Mouse (Mus musculus) hindbrain, embryonic 14.5 days (tissue): ENCODE results near the gene Nabp2. TPM values are rescaled to one million over a fixed set of nuclear protein-coding genes. Genes with fewer than 3 reads are reported as not detected.

Experiments used
- ATAC-seq: fragments of 200-750 bp; cut with Nextera tagmentation; 2 replicates; pipeline ENCODE4 v1.8.0; 2017; ENCODE audit warnings: moderate number of reproducible peaks, mild to moderate bottlenecking, moderate TSS enrichment, moderate library complexity; ENCODE audit not compliant: low FRiP score
- DNase-seq: peaks from one replicate; pipeline ENCODE4 v3.0.0-alpha.2; 2015; ENCODE audit warnings: low spot score
- H3K27ac ChIP-seq: fragments of 300-500 bp; sonication (generic); 2 replicates; pipeline ENCODE4 v1.5.1; 2014; ENCODE audit warnings: mild to moderate bottlenecking, moderate library complexity
- H3K27me3 ChIP-seq: fragments of 300-500 bp; sonication (generic); 2 replicates; pipeline ENCODE4 v1.6.1; 2014; ENCODE audit warnings: mild to moderate bottlenecking, low read length, mixed read lengths; ENCODE audit not compliant: control insufficient read depth, insufficient read depth
- H3K36me3 ChIP-seq: fragments of 300-500 bp; sonication (generic); replicated peaks from 2 replicates; pipeline ENCODE4 v1.6.1; 2014; ENCODE audit not compliant: control insufficient read depth, insufficient read depth
- H3K4me1 ChIP-seq: fragments of 300-500 bp; sonication (generic); replicated peaks from 2 replicates; pipeline ENCODE4 v1.6.1; 2014; ENCODE audit warnings: antibody characterized with exemption, low read length, mixed read lengths; ENCODE audit not compliant: control insufficient read depth, insufficient read depth
- H3K4me2 ChIP-seq: fragments of 300-500 bp; sonication (generic); replicated peaks from 2 replicates; pipeline ENCODE4 v1.6.1; 2014; ENCODE audit warnings: mild to moderate bottlenecking, moderate library complexity
- H3K4me3 ChIP-seq: fragments of 300-500 bp; sonication (generic); replicated peaks from 2 replicates; pipeline ENCODE4 v1.5.1; 2014; ENCODE audit warnings: mild to moderate bottlenecking, low read length
- H3K9ac ChIP-seq: fragments of 300-500 bp; sonication (generic); 2 replicates; pipeline ENCODE4 v1.6.1; 2014
- H3K9me3 ChIP-seq: fragments of 300-500 bp; sonication (generic); 2 replicates; pipeline ENCODE4 v1.6.1; 2016; ENCODE audit warnings: low read length; ENCODE audit not compliant: control insufficient read depth
- WGBS: fragments of 180-500 bp; shearing (Covaris S2); extraction: QIAGEN DNeasy Blood & Tissue Kit; methylation state at CpG from one replicate; pipeline ENCODE4 v1.1.7; 2014; 5-methylcytosine and 5-hydroxymethylcytosine counted together
- polyA plus RNA-seq: library from polyadenylated mRNA; unstranded; fragments of >200 nt; fragmentation: Nextera tagmentation; extraction: Ambion mirVana; gene quantifications from 2 replicates; pipeline ENCODE4 v1.2.1, GENCODE M21; 2014

The Nabp2 gene
- polyA plus RNA-seq, 1 experiment from 2014 or later: 134 TPM

DNA sequence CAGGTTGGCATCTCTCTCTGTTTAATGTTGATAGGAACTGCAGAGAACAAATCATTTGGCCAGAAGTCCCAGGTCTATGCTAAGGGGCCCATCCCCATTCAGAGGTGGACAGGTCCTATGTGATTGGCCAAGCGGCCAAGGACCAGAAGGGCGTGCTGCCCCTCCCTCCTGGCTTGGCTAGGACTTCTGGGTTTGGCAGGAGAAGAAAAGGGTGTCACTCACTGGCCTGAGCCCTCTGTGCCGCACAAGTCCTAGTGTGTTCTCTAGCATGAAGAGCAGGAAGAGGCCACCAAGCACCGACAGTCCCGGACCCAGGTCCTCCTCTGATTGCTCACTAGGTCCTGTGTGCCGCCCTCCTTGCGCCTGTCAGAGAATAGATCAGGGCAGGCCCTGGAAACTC lies 13.8 kb downstream of the Nabp2 start:
- peaks cover 23% of the 10 kb centered on the region for H3K36me3 ChIP-seq
- WGBS: 60% methylated on average over 7 of the region's 7 CpGs
- H3K27ac ChIP-seq: no peak overlapping the region
- 0 out of 2 replicates have a peak, but pooled peaks cover 2% of the 10 kb centered on the region for H3K4me1 ChIP-seq
- no peaks in the 10 kb centered on the region for H3K27me3 ChIP-seq
- DNase-seq (no peak), ATAC-seq (no peak)
- no peaks in the 10 kb centered on the region for H3K9me3 ChIP-seq
- H3K9ac ChIP-seq: no peak overlapping the region
- no peak overlapping the region for H3K4me2 ChIP-seq
- no peak overlapping the region for H3K4me3 ChIP-seq

DNA sequence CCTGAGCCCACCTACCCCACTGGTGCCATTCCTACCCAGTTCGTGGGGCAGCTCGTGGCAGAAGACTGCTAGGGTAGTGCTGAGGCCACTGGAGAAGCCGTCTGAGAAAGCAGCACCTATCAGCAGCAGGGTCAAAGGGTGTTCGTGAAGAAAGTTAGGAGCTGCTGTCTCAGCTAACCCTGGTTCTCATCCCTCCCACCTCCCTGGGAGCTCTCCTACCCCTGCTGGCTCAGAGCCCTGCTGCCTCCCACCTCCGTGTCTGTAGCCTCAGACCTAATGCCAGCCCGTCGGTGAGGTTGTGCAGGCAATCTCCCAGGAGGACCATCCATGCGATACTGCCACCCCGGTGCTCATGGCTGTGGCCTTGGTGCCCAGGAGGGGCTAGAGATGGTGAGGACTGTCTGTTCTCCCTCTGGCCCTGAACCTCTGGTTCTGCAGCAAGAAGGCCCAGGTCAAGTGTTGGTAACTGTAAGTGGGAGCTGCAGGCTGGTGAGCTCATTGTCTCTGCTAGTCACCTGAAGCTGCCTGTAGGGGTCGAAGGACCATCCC lies 14.5 kb downstream of the Nabp2 start:
- ATAC-seq (no peak), DNase-seq (no peak)

DNA sequence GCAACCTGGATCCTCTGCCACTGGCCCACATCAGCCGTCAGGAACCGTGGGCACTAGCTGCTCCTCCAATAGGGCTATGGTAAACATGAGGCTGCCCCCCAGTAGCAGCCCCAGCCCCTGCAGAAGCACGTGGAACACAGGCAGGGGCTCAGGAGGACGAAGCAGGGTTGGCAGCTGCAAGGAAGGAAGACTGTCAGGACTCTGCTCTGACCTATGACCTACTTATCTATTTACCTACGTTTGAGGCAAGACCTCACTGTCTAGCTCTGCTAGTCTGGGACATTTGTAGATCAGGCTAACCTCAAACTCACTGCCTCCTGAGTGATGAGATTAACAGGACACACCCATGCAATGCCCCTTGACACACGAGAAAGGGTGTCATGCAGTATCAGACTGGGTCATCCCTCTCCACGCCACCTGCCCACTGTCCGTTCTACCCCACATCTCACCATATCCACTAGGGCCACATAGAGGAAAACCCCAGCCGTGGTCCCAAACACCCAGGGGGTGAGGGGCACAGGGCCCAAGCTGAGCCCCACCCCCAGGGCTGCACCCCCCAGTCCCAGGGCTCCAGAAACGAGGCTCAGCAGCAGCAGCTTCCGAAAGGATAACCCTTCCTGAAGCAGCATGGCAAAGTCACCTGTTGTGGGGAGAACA lies 15.1 kb downstream of the Nabp2 start:
- H3K9me3 ChIP-seq: no peaks in the 10 kb centered on the region
- H3K4me3 ChIP-seq: no peak overlapping the region
- no peak overlapping the region for H3K9ac ChIP-seq
- DNase-seq (no peak), ATAC-seq (no peak)
- peaks cover 36% of the 10 kb centered on the region for H3K36me3 ChIP-seq
- H3K27ac ChIP-seq: no peak overlapping the region
- 0 out of 2 replicates have a peak, but pooled peaks cover 2% of the 10 kb centered on the region for H3K4me1 ChIP-seq
- H3K4me2 ChIP-seq: no peak overlapping the region
- 67% methylated on average over 11 of the region's 11 CpGs for WGBS
- H3K27me3 ChIP-seq: no peaks in the 10 kb centered on the region

More for the DNA sequence above, 14.5 kb downstream of the Nabp2 start:
- no peaks in the 10 kb centered on the region for H3K27me3 ChIP-seq
- H3K27ac ChIP-seq: no peak overlapping the region
- WGBS: 75% methylated on average over 10 of the region's 10 CpGs
- no peak overlapping the region for H3K4me2 ChIP-seq
- no peak overlapping the region for H3K4me3 ChIP-seq
- 0 out of 2 replicates have a peak, but pooled peaks cover 2% of the 10 kb centered on the region for H3K4me1 ChIP-seq
- H3K9ac ChIP-seq: no peak overlapping the region
- H3K9me3 ChIP-seq: no peaks in the 10 kb centered on the region
- H3K36me3 ChIP-seq: peaks cover 29% of the 10 kb centered on the region

DNA sequence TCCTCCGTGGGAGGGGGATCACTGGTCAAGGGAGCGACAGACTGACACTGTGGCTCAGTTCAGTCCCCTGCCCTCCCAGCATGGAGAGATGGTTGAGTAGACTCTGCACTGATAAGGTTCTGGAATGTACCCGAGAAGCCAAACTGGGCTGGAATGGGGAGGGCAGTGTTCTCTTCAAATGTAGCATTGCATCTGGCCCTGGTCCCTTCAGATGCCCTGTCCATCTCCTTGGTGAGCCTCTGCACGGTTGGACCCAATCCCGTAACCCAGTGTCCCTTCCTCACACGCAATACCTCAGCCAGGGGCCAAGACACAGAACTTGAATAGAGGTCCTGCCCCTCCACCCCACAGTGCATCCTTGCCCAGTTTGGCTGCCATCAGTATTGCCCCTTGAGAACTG lies 19.4 kb downstream of the Nabp2 start:
- WGBS: 79% methylated on average over 6 of the region's 6 CpGs
- Histone ChIP-seq H3K9ac (no peak overlapping the region), H3K4me1 (no peaks in the 10 kb centered on the region), H3K27me3 (no peaks in the 10 kb centered on the region), H3K27ac (no peak overlapping the region), H3K9me3 (no peaks in the 10 kb centered on the region), H3K4me2 (no peak overlapping the region), H3K4me3 (no peak overlapping the region), H3K36me3 (peaks cover 79% of the 10 kb centered on the region)
- ATAC-seq (no peak), DNase-seq (no peak)

DNA sequence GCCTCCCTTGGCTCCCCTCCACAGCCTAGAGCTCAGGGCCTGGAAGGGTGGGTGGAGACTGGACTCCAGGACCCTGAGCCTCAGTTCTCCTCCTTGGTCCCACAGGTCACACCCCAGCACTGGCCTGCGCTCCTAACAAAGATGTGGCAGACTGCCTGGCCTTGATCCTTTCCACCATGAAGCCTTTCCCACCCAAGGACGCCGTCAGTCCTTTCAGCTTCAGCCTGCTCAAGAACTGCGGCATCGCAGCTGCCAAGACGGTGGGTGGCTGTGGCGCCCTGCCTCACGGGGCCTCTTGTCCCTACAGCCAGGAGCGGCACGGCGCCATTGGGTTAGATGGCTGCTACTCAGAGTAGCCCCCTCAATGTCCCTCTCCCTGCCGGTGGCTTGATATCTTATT lies 20.9 kb downstream of the Nabp2 start:
- H3K4me2 ChIP-seq: no peak overlapping the region
- ATAC-seq: no peak
- H3K4me3 ChIP-seq: no peak overlapping the region
- H3K27ac ChIP-seq: no peak overlapping the region
- no peaks in the 10 kb centered on the region for H3K9me3 ChIP-seq
- DNase-seq: no peak
- no peaks in the 10 kb centered on the region for H3K27me3 ChIP-seq
- no peaks in the 10 kb centered on the region for H3K4me1 ChIP-seq
- no peak overlapping the region for H3K9ac ChIP-seq
- H3K36me3 ChIP-seq: peaks cover 88% of the 10 kb centered on the region
- WGBS: 85% methylated on average over 12 of the region's 12 CpGs

DNA sequence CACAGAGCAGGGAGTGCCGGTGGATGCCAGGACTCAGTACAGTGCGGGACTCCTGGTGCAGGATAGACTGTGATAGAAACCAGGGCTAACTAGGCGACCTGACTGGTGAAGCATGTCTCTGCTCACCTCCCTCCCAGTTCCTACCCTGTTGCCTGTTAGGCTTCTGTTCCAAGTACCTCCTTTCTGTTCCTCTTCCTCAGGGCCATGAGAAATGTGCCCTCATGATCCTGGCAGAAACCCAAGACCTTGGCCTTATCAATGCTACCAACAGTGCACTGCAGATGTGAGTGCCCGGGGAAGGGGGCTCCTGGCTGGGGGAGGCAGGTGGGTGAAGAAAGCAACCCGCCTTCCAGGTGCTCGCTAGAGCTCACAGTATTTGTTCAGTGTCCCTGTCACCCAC lies 21.7 kb downstream of the Nabp2 start:
- no peaks in the 10 kb centered on the region for H3K4me1 ChIP-seq
- no peak for ATAC-seq
- WGBS: 83% methylated on average over 6 of the region's 6 CpGs
- no peaks in the 10 kb centered on the region for H3K27me3 ChIP-seq
- peaks cover 95% of the 10 kb centered on the region for H3K36me3 ChIP-seq
- H3K9ac ChIP-seq: no peak overlapping the region
- DNase-seq: no peak
- no peak overlapping the region for H3K4me2 ChIP-seq
- no peaks in the 10 kb centered on the region for H3K9me3 ChIP-seq
- no peak overlapping the region for H3K4me3 ChIP-seq
- H3K27ac ChIP-seq: no peak overlapping the region

DNA sequence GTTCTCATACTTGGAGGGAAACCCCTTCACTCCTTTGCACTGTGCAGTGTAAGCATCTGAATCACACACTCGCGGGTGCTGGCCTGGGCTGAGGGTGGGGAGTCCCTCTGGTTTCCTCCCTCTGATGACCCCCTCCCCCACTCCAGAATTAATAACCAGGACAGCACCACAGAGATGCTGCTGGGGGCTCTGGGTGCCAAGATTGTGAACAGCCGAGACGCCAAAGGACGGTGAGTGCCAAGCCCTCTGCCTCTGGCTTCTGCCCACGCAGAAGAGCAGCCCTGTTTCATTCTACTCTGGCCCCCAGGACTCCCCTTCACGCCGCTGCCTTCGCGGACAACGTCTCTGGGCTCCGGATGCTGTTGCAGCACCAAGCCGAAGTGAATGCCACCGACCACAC lies 22.4 kb downstream of the Nabp2 start:
- Histone ChIP-seq H3K9ac (no peak overlapping the region), H3K27ac (no peak overlapping the region), H3K4me2 (no peak overlapping the region), H3K9me3 (no peaks in the 10 kb centered on the region), H3K4me1 (no peaks in the 10 kb centered on the region), H3K4me3 (no peak overlapping the region), H3K36me3 (peaks cover 100% of the 10 kb centered on the region), H3K27me3 (no peaks in the 10 kb centered on the region)
- WGBS: 90% methylated on average over 14 of the region's 14 CpGs
- DNase-seq: no peak
- no peak for ATAC-seq

DNA sequence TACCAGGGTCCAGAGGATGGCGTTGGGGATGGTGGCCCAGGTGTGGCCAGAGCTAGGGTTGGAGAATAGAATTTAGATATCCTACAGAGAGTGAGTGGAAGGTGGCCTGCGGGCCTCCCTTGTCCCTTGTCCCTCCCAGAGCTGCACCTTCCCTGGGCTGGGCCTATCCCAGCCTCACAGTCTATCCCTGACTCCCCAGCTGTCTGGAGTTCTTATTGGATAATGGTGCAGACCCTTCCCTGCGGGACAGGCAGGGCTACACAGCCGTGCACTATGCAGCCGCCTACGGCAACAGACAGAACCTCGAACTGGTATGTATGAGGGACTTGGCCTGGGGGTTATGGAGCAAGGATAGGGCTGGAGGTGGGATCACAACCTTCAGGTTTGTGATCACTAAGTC lies 25.4 kb downstream of the Nabp2 start:
- Histone ChIP-seq H3K4me3 (no peak overlapping the region), H3K4me1 (no peaks in the 10 kb centered on the region), H3K9me3 (no peaks in the 10 kb centered on the region), H3K9ac (no peak overlapping the region), H3K36me3 (peaks cover 99% of the 10 kb centered on the region), H3K4me2 (no peak overlapping the region), H3K27ac (no peak overlapping the region), H3K27me3 (no peaks in the 10 kb centered on the region)
- 89% methylated on average over 7 of the region's 7 CpGs for WGBS
- DNase-seq: no peak
- 0 out of 2 replicates have a peak, but pooled peaks have one; percentile 16 for ATAC-seq

DNA sequence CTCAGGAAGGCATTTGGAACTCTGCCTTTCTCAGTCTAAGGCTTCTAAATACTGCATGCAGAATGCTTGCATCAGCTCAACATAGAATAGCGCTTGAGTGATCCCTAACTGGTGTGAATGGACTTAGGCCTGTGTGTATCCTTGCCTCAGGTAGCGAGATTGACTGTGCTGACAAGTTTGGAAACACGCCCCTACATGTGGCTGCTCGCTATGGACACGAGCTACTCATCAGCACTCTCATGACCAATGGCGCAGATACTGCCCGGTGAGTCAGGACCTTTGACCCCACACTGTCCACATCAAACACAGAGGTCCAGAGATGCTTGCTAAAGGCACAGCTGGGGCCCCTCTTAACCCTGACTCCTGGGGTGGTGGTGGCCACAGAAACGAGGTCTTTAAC lies 28.8 kb downstream of the Nabp2 start:
- no peak for ATAC-seq
- H3K27me3 ChIP-seq: no peaks in the 10 kb centered on the region
- H3K9ac ChIP-seq: no peak overlapping the region
- peaks cover 93% of the 10 kb centered on the region for H3K36me3 ChIP-seq
- no peak for DNase-seq
- H3K9me3 ChIP-seq: no peaks in the 10 kb centered on the region
- H3K27ac ChIP-seq: no peak overlapping the region
- no peak overlapping the region for H3K4me3 ChIP-seq
- WGBS: 85% methylated on average over 8 of the region's 8 CpGs
- peaks cover 17% of the 10 kb centered on the region for H3K4me1 ChIP-seq
- H3K4me2 ChIP-seq: no peak overlapping the region
